Comparison of ENCODE assay signal across 21 mouse cellular contexts in genomic region chr11:64559388-64559787, GRCm38 (mm10).
A peak's percentile ranks its signal among the peaks of the same experiment; 100 is the strongest.
DNase-seq lines count a peak whose midpoint lies in the region; ATAC-seq and TF ChIP-seq lines count a peak whose summit lies in the region.
"Had no signal": no experiment of that assay in that cellular context is flagged by ENCODE, and none has a peak within 500 bp of the region (broad histone marks: within the 10 kb centered on the region; RNA-seq: fewer than 3 reads in every experiment).

No protein-coding gene starts in this region.

- 72% methylated on average over 1 of the region's 1 CpGs for WGBS in heart, embryonic 10.5 days
- WGBS in lung, embryonic 14.5 days, result 36% methylated on average over 1 of the region's 1 CpGs

- peak; percentile 51 for DNase-seq in heart, adult 8-10 months (ENCODE audit: low spot score)
- no peak for DNase-seq in heart, embryonic 10.5 days (ENCODE audit: low spot score)
- peak; percentile 67 for DNase-seq in lung, embryonic 14.5 days
- DNase-seq in lung, postnatal 36 days, result no peak
- DNase-seq in 3T3-L1 (ENCODE audit: low read depth, low spot score), result peak; percentile 39
- DNase-seq in heart, postnatal 4 days, result peak; percentile 12
- DNase-seq: adrenal gland, adult 8-10 months; adrenal gland, postnatal 36 days; B cell, adult 2 months; cerebellum, adult 2 months; cerebellum, postnatal 10 days; gastrocnemius, postnatal 14 days had no signal

- H3K9ac ChIP-seq in lung, embryonic 14.5 days, result no peak overlapping the region
- H3K9ac ChIP-seq: forebrain, embryonic 12.5 days; heart, embryonic 15.5 days; hindbrain, embryonic 12.5 days had no signal

- no peaks in the 10 kb centered on the region for H3K9me3 ChIP-seq in heart, embryonic 10.5 days
- H3K9me3 ChIP-seq in lung, embryonic 14.5 days (ENCODE audit: low read depth, low read length), result no peaks in the 10 kb centered on the region
- H3K9me3 ChIP-seq: forebrain, embryonic 12.5 days; G1E; heart, embryonic 15.5 days; hindbrain, embryonic 12.5 days had no signal

- no peaks in the 10 kb centered on the region for H3K27me3 ChIP-seq in heart, embryonic 10.5 days (ENCODE audit: insufficient read depth, poor library complexity, severe bottlenecking)
- no peaks in the 10 kb centered on the region for H3K27me3 ChIP-seq in lung, embryonic 14.5 days (ENCODE audit: insufficient read depth, low read length)
- H3K27me3 ChIP-seq: forebrain, embryonic 12.5 days; hindbrain, embryonic 12.5 days had no signal

- ATAC-seq in lung, embryonic 14.5 days (ENCODE audit: insufficient read depth), result no peak
- ATAC-seq: CD4-positive, CD25-positive, alpha-beta regulatory T cell, adult 4 months; forebrain, embryonic 16.5 days; hindbrain, embryonic 16.5 days; inflammation-experienced regulatory T-cells, adult 6 months; intestine, postnatal 0 days had no signal

- H3K4me1 ChIP-seq in heart, embryonic 10.5 days, result peaks cover 13% of the 10 kb centered on the region
- no peaks in the 10 kb centered on the region for H3K4me1 ChIP-seq in lung, embryonic 14.5 days (ENCODE audit: insufficient read depth)
- H3K4me1 ChIP-seq: forebrain, embryonic 12.5 days; hindbrain, embryonic 12.5 days had no signal

- no peak overlapping the region for H3K4me3 ChIP-seq in heart, embryonic 10.5 days
- H3K4me3 ChIP-seq in lung, embryonic 14.5 days (ENCODE audit: low read depth, low read length), result no peak overlapping the region
- H3K4me3 ChIP-seq: forebrain, embryonic 12.5 days; heart, embryonic 15.5 days; hindbrain, embryonic 12.5 days had no signal

- no peak overlapping the region for H3K4me2 ChIP-seq in lung, embryonic 14.5 days
- H3K4me2 ChIP-seq: forebrain, embryonic 12.5 days; heart, embryonic 15.5 days; hindbrain, embryonic 12.5 days had no signal

- H3K36me3 ChIP-seq in heart, embryonic 10.5 days, result no peaks in the 10 kb centered on the region
- no peaks in the 10 kb centered on the region for H3K36me3 ChIP-seq in lung, embryonic 14.5 days (ENCODE audit: insufficient read depth)
- H3K36me3 ChIP-seq: forebrain, embryonic 12.5 days; G1E; heart, embryonic 15.5 days; hindbrain, embryonic 12.5 days had no signal

- TF ChIP-seq CTCF in lung, embryonic 14.5 days (IDR thresholded peaks at IDR 0.05; ENCODE audit: low read depth), result no peak

- H3K27ac ChIP-seq in heart, embryonic 10.5 days, result no peak overlapping the region
- H3K27ac ChIP-seq in lung, embryonic 14.5 days (ENCODE audit: low read depth), result 0 out of 2 replicates have a peak overlapping the region, but pooled peaks have one; percentile 18
- H3K27ac ChIP-seq: forebrain, embryonic 12.5 days; heart, embryonic 15.5 days; hindbrain, embryonic 12.5 days had no signal

Comparison
In these comparisons a context has a peak if more than half of its experiments do, and no peak if none do; other contexts are left out.
1. DNase-seq: peak in heart, adult 8-10 months (single experiment), lung, embryonic 14.5 days (single experiment), 3T3-L1 (single experiment) and heart, postnatal 4 days (single experiment); none in heart, embryonic 10.5 days (single experiment) and lung, postnatal 36 days (single experiment).